In the genomic region with DNA sequence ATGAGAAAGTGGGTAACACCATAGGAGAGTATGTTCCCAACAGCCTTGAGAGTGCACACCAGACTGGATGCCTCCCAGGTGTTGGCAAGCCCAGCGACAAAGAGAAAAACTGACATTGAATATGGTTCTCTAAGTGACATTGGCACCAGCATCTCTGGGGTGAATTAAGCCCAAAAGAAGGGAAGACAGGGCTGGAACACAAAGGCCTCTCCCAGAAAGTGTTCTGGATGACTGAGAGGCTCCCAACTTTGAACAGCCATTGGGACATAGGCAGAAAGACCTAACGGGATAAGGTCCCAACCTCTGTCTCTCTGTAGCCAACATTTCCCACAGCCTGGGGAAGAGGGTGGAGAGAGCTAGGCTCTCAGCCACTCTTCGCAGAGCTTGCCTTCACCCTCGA, we compare ENCODE assay signal across 9 mouse cellular contexts. TPM values are rescaled to one million over a fixed set of nuclear protein-coding genes. Genes with fewer than 3 reads are reported as not detected.
A peak's percentile ranks its signal among the peaks of the same experiment; 100 is the strongest.
DNase-seq lines count a peak whose midpoint lies in the region; ATAC-seq lines count a peak whose summit lies in the region.
"Had no signal": no experiment of that assay in that cellular context is flagged by ENCODE, and none has a peak within 500 bp of the region (broad histone marks: within the 10 kb centered on the region; RNA-seq: fewer than 3 reads in every experiment).

No protein-coding gene starts in this region.

- peak overlapping the region; percentile 98 for H3K4me3 ChIP-seq in brown adipose tissue, adult 24 weeks (ENCODE audit: insufficient read depth, low read depth, low read length)
- H3K4me3 ChIP-seq in liver, embryonic 15.5 days (replicated peaks), result no peak overlapping the region

- peak; percentile 48 for DNase-seq in gastrocnemius, postnatal 25 days
- DNase-seq in gastrocnemius, postnatal 36 days, result no peak
- DNase-seq in heart, postnatal 36 days, result peak; percentile 45 to 47
- DNase-seq in urinary bladder, postnatal 25 days (ENCODE audit: low spot score), result no peak
- no peak for DNase-seq in left cerebral cortex, adult 18-20 months (ENCODE audit: low spot score in 2 of 2)
- DNase-seq in layer of hippocampus, postnatal 14 days (ENCODE audit: low spot score in 2 of 2), result no peak
- DNase-seq: retina, postnatal 1 day had no signal

- H3K4me1 ChIP-seq in brown adipose tissue, adult 24 weeks (ENCODE audit: control insufficient read depth, insufficient read depth, insufficient read length, low read length), result peaks cover 29% of the 10 kb centered on the region
- H3K4me1 ChIP-seq in liver, embryonic 15.5 days (replicated peaks), result peaks cover 23% of the 10 kb centered on the region

- H3K36me3 ChIP-seq in liver, embryonic 15.5 days (replicated peaks), result no peaks in the 10 kb centered on the region

- H3K27me3 ChIP-seq in liver, embryonic 15.5 days, result peaks cover 90% of the 10 kb centered on the region

- no peaks in the 10 kb centered on the region for H3K9me3 ChIP-seq in liver, embryonic 15.5 days (replicated peaks)

- no peak overlapping the region for H3K9ac ChIP-seq in liver, embryonic 15.5 days

- 0 out of 2 replicates have a peak overlapping the region, but pooled peaks have one; percentile 8 for H3K27ac ChIP-seq in brown adipose tissue, adult 24 weeks (replicated peaks; ENCODE audit: low read depth, low read length)
- H3K27ac ChIP-seq in liver, embryonic 15.5 days (replicated peaks), result no peak overlapping the region

- WGBS in liver, embryonic 15.5 days (ENCODE audit: insufficient replicate concordance), result 29% methylated on average over 4 of the region's 4 CpGs

- intact Hi-C loops in gastrocnemius, postnatal 36 days (cut with DNase I), result no loop called here
- intact Hi-C loops in heart, postnatal 36 days (cut with DNase I), result loop anchor here (2.0 kb wide), 1 partner anchor 45 kb away; no protein-coding TSS in a partner anchor

- H3K4me2 ChIP-seq in liver, embryonic 15.5 days, result peak overlapping the region; percentile 74; the same call in 1 of the 2 replicates

- no peak for ATAC-seq in liver, embryonic 15.5 days (ENCODE audit: insufficient read depth)

RNA-seq across cellular contexts. Expression of gene Zbtb16, which starts 2.0 kb away (rescaled TPM):
- total RNA-seq in gastrocnemius, postnatal 25 days (2021), result 100 to 1,000 TPM; 102 to 134 TPM
- 100 to 1,000 TPM; 129 to 168 TPM for total RNA-seq in gastrocnemius, postnatal 36 days (2021)
- 6.8 and 7.9 TPM in 2 replicates for polyA plus RNA-seq in brown adipose tissue, adult 24 weeks (2012; ENCODE audit: insufficient read depth, insufficient read length, missing spikeins)
- total RNA-seq in heart, postnatal 36 days (2021), result 100 to 1,000 TPM; 118 to 222 TPM
- polyA plus RNA-seq in liver, embryonic 15.5 days (2015; fragmentation: Nextera tagmentation; extraction: Ambion mirVana), result 0.54 and 0.98 TPM in 2 replicates
- total RNA-seq in left cerebral cortex, adult 18-20 months (2021), result 10 to 100 TPM; 63.6 to 86.3 TPM
- 10 to 100 TPM; 85.9 to 92.1 TPM for total RNA-seq in layer of hippocampus, postnatal 14 days (2021)

Comparison
In these comparisons a context has a peak if more than half of its experiments do, and no peak if none do; other contexts are left out.
1. DNase-seq: peak in gastrocnemius, postnatal 25 days (single experiment) and heart, postnatal 36 days (2 of 2); none in gastrocnemius, postnatal 36 days (0 of 2), urinary bladder, postnatal 25 days (single experiment), left cerebral cortex, adult 18-20 months (0 of 2) and layer of hippocampus, postnatal 14 days (0 of 2).